Mouse (Mus musculus) ES-E14 (cell line): ENCODE results near the gene Rfxank. TPM values are rescaled to one million over a fixed set of nuclear protein-coding genes. Genes with fewer than 3 reads are reported as not detected.

ENCODE experiments used
- DNase-seq: peaks from one replicate; pipeline ENCODE4 v3.0.0-alpha.2; 2013; ENCODE audit warnings: low read depth, low spot score
- H3K27ac ChIP-seq: 2 replicates; pipeline ENCODE4 v1.5.1; 2012; ENCODE audit warnings: low read depth, mild to moderate bottlenecking, low read length, moderate library complexity, mixed read lengths; ENCODE audit not compliant: poor library complexity, insufficient read depth, severe bottlenecking
- H3K36me3 ChIP-seq: 2 replicates; pipeline ENCODE4 v1.6.1; 2012; ENCODE audit warnings: mild to moderate bottlenecking, low read length, moderate library complexity, mixed read lengths; ENCODE audit not compliant: control insufficient read depth, poor library complexity, insufficient read depth, severe bottlenecking
- H3K4me1 ChIP-seq, 2 experiments: fragments of 150-350 bp in 1 of 2; sonication (generic) in 1 of 2; 2 replicates each; pipeline ENCODE4 v1.6.1; 2012; ENCODE audit warnings: low read length in 2 of 2, mild to moderate bottlenecking in 1 of 2, mixed read lengths in 1 of 2; ENCODE audit not compliant: control insufficient read depth in 2 of 2, insufficient read depth in 2 of 2, poor library complexity in 1 of 2
- H3K4me3 ChIP-seq, 2 experiments: fragments of 150-350 bp in 1 of 2; sonication (generic) in 1 of 2; 2 replicates each; pipeline ENCODE4 v1.5.1; 2012; ENCODE audit warnings: low read length in 2 of 2, low read depth in 1 of 2, mild to moderate bottlenecking in 1 of 2, mixed read lengths in 1 of 2; ENCODE audit not compliant: insufficient read depth in 1 of 2, poor library complexity in 1 of 2, severe bottlenecking in 1 of 2
- H3K9ac ChIP-seq: 2 replicates; pipeline ENCODE4 v1.6.1; 2012; ENCODE audit warnings: low read depth, mild to moderate bottlenecking, low read length, mixed read lengths; ENCODE audit not compliant: poor library complexity, insufficient read depth, severe bottlenecking
- H3K9me3 ChIP-seq: fragments of 150-350 bp; sonication (generic); 2 replicates; pipeline ENCODE4 v1.6.1; 2012; ENCODE audit warnings: low read depth, mild to moderate bottlenecking, low read length; ENCODE audit not compliant: control insufficient read depth, insufficient read depth
- CHD2 ChIP-seq: IDR thresholded peaks from 2 replicates; pipeline ENCODE4 v1.6.1; 2014; ENCODE audit warnings: mild to moderate bottlenecking, low read depth, low read length, inconsistent platforms
- HCFC1 ChIP-seq: IDR thresholded peaks from 2 replicates; pipeline ENCODE4 v1.6.1; 2012; ENCODE audit warnings: low read length, inconsistent platforms, borderline replicate concordance; ENCODE audit not compliant: insufficient read depth
- MAFK ChIP-seq: IDR thresholded peaks from 2 replicates; pipeline ENCODE4 v1.6.1; 2014; ENCODE audit warnings: mild to moderate bottlenecking, low read depth, low read length, inconsistent platforms; ENCODE audit not compliant: insufficient read depth
- ZC3H11A ChIP-seq: IDR thresholded peaks from 2 replicates; pipeline ENCODE4 v1.6.1; 2012; ENCODE audit warnings: low read depth, mild to moderate bottlenecking, inconsistent platforms, low read length, borderline replicate concordance
- ZNF384 ChIP-seq: IDR thresholded peaks from 2 replicates; pipeline ENCODE4 v1.6.1; 2012; ENCODE audit warnings: low read depth, low read length, inconsistent platforms
- in situ Hi-C, 2 experiments: fragments of 600-800 bp; cut with MboI; formaldehyde crosslinking; loops; one replicate each; pipeline ENCODE4 v1.15.1; 2025; ENCODE audit warnings: low sequenced_read_pairs in 2 of 2, inconsistent platforms in 1 of 2; ENCODE audit not compliant: unreplicated experiment in 2 of 2
- total RNA-seq: library from RNA; depleted of rRNA; stranded (reverse); fragments of 300-350 nt; gene quantifications from 2 replicates; pipeline ENCODE4 v1.2.3, GENCODE M21; 2012

Rfxank gene
- total RNA-seq, 1 experiment = 10.4 TPM

- Histone ChIP-seq H3K27ac (no peak overlapping the region), H3K4me1 (peaks cover 0 to 8% of the 10 kb centered on the region in 2 experiments; a peak in 2 of 4 replicates), H3K9ac (no peak overlapping the region), H3K36me3 (no peaks in the 10 kb centered on the region), H3K9me3 (no peaks in the 10 kb centered on the region), H3K4me3 (no peak overlapping the region)
- in situ Hi-C loops = no loop called here
- DNase-seq = no peak
- TF ChIP-seq HCFC1 = no peak
These were observed 19.9 kb downstream of the Rfxank start for GRCm38 (mm10) chr8:70118726-70119700.

- in situ Hi-C loops = no loop called here
- Histone ChIP-seq H3K27ac (no peak overlapping the region), H3K9ac (no peak overlapping the region), H3K36me3 (no peaks in the 10 kb centered on the region), H3K4me3 (no peak overlapping the region), H3K9me3 (no peaks in the 10 kb centered on the region), H3K4me1 (peaks cover 0 to 8% of the 10 kb centered on the region in 2 experiments; a peak in 2 of 4 replicates)
- TF ChIP-seq CHD2 = no peak
- no peak for TF ChIP-seq MAFK
- no peak for TF ChIP-seq ZNF384
- TF ChIP-seq HCFC1 = no peak
- TF ChIP-seq ZC3H11A = no peak
- DNase-seq = peak; percentile 83
These were observed 21.3 kb downstream of the Rfxank start for GRCm38 (mm10) chr8:70117611-70118010.

GRCm38 (mm10) chr8:70114892-70115291 lies 24.1 kb downstream of the Rfxank start:
- in situ Hi-C loops = no loop called here
- no peak overlapping the region for H3K9ac ChIP-seq
- H3K9me3 ChIP-seq = no peaks in the 10 kb centered on the region
- TF ChIP-seq HCFC1 (no peak), MAFK (no peak), ZNF384 (no peak), ZC3H11A (no peak), CHD2 (no peak)
- H3K27ac ChIP-seq = no peak overlapping the region
- H3K4me3 ChIP-seq = no peak overlapping the region
- H3K4me1 ChIP-seq = peaks cover 0 to 7% of the 10 kb centered on the region in 2 experiments; a peak in 2 of 4 replicates
- no peaks in the 10 kb centered on the region for H3K36me3 ChIP-seq
- no peak for DNase-seq

GRCm38 (mm10) chr8:70114488-70114887 lies 24.5 kb downstream of the Rfxank start:
- Histone ChIP-seq H3K27ac (no peak overlapping the region), H3K4me3 (no peak overlapping the region), H3K9ac (no peak overlapping the region), H3K9me3 (no peaks in the 10 kb centered on the region), H3K4me1 (peaks cover 0 to 7% of the 10 kb centered on the region in 2 experiments; a peak in 2 of 4 replicates), H3K36me3 (no peaks in the 10 kb centered on the region)
- in situ Hi-C loops = no loop called here
- no peak for DNase-seq
- TF ChIP-seq ZNF384 = no peak
- no peak for TF ChIP-seq MAFK
- no peak for TF ChIP-seq ZC3H11A
- TF ChIP-seq CHD2 = no peak
- TF ChIP-seq HCFC1 = no peak
